Mouse (Mus musculus): ENCODE measurements around the gene Cpeb4. TPM values are rescaled to one million over a fixed set of nuclear protein-coding genes. Genes with fewer than 3 reads are reported as not detected.

The Cpeb4 gene
- polyA plus RNA-seq, 1 experiment: 4.2 TPM

- H3ac ChIP-seq (ENCODE audit: control insufficient read depth, insufficient read length): no peak overlapping the region
Observed at GRCm38 (mm10) chr11:31936910-31937525, 65.0 kb downstream of the Cpeb4 start.

DNA sequence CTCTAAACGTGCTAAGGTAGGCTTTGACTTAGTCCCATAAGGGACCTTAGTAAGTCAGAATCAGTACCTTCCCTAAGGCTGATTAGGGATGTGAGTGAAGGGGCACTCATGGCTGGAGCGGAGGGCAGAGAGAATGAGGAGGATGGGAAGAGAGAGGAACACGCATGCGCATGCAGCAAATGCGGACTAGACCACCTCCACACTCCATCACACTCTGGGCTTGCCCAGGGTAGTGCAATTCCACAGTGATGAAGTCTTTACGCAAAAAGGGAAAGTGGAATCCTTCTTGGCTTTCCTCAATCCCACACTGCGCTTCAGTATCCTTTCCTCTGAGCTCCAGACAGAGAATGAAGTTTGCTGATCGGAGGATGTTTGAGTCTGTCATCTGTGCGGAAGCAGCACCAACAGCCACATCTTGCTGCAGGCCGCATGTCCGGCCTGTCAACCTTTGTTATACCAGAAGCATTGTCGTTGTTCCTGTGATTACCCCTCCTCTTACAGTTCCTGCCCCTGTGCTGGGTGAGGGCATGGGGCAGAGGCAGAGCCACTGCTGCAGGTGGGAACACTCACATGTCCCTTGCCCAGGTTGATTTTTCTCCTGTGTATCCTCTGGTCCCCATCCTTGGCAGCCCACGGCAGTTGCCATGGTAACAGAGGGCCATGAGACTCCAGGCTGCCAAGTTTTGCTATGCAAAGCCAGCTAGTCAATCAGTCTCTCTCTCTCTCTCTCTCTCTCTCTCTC is 69.1 kb downstream of the Cpeb4 start:
- Histone ChIP-seq H3K4me2 (ENCODE audit: low read depth) (no peak overlapping the region), H3K27me3 (ENCODE audit: control insufficient read depth, insufficient read depth, insufficient read length) (peaks cover 6% of the 10 kb centered on the region), H3K36me3 (ENCODE audit: control insufficient read depth, insufficient read depth) (no peaks in the 10 kb centered on the region), H3K79me2 (ENCODE audit: control insufficient read depth, insufficient read depth) (no peaks in the 10 kb centered on the region), H3K4me3 (no peak overlapping the region), H3ac (ENCODE audit: control insufficient read depth, insufficient read length) (no peak overlapping the region)
- no peak for TF ChIP-seq SRF (IDR thresholded peaks at IDR 0.05; ENCODE audit: control insufficient read depth, insufficient read length, low read depth)
- TF ChIP-seq POLR2AphosphoS2 (IDR thresholded peaks at IDR 0.05; ENCODE audit: insufficient read length, low read depth): no peak
- no peak for TF ChIP-seq MYOG (IDR thresholded peaks at IDR 0.05; ENCODE audit: control insufficient read depth in 1 of 3, insufficient read depth in 1 of 3, insufficient read length in 2 of 3, low read depth in 2 of 3)
- TF ChIP-seq POLR2A (IDR thresholded peaks at IDR 0.05; ENCODE audit: insufficient read length, low read depth): no peak
- no peak for TF ChIP-seq MAX (IDR thresholded peaks at IDR 0.05; ENCODE audit: low read depth)
- TF ChIP-seq MYOD1 (IDR thresholded peaks at IDR 0.05; ENCODE audit: control insufficient read depth in 1 of 3, insufficient read length in 2 of 3, low read depth in 2 of 3): no peak
- no peak for TF ChIP-seq CEBPB (IDR thresholded peaks at IDR 0.05; ENCODE audit: insufficient read depth, poor library complexity, severe bottlenecking)
- no peak for TF ChIP-seq E2F4 (IDR thresholded peaks at IDR 0.05; ENCODE audit: insufficient read depth)
- TF ChIP-seq TCF3 (IDR thresholded peaks at IDR 0.05; ENCODE audit: insufficient read length, low read depth): no peak
- no peak for TF ChIP-seq USF1 (IDR thresholded peaks at IDR 0.05; ENCODE audit: low read depth)
- no peak for TF ChIP-seq REST (IDR thresholded peaks at IDR 0.05; ENCODE audit: insufficient read depth, insufficient read length)
- no peak for TF ChIP-seq TCF12 (IDR thresholded peaks at IDR 0.05; ENCODE audit: insufficient read depth, poor library complexity, severe bottlenecking)

More at GRCm38 (mm10) chr11:31936910-31937525, 65.0 kb downstream of the Cpeb4 start:
- Histone ChIP-seq H3K79me2 (ENCODE audit: control insufficient read depth, insufficient read depth) (no peaks in the 10 kb centered on the region), H3K27me3 (ENCODE audit: control insufficient read depth, insufficient read depth, insufficient read length) (no peaks in the 10 kb centered on the region), H3K36me3 (ENCODE audit: control insufficient read depth, insufficient read depth) (peaks cover 18% of the 10 kb centered on the region), H3K4me3 (no peak overlapping the region), H3K4me2 (ENCODE audit: low read depth) (no peak overlapping the region)
- TF ChIP-seq TCF3 (IDR thresholded peaks at IDR 0.05; ENCODE audit: insufficient read length, low read depth) (no peak), POLR2AphosphoS2 (IDR thresholded peaks at IDR 0.05; ENCODE audit: insufficient read length, low read depth) (no peak), REST (IDR thresholded peaks at IDR 0.05; ENCODE audit: insufficient read depth, insufficient read length) (no peak)

DNA sequence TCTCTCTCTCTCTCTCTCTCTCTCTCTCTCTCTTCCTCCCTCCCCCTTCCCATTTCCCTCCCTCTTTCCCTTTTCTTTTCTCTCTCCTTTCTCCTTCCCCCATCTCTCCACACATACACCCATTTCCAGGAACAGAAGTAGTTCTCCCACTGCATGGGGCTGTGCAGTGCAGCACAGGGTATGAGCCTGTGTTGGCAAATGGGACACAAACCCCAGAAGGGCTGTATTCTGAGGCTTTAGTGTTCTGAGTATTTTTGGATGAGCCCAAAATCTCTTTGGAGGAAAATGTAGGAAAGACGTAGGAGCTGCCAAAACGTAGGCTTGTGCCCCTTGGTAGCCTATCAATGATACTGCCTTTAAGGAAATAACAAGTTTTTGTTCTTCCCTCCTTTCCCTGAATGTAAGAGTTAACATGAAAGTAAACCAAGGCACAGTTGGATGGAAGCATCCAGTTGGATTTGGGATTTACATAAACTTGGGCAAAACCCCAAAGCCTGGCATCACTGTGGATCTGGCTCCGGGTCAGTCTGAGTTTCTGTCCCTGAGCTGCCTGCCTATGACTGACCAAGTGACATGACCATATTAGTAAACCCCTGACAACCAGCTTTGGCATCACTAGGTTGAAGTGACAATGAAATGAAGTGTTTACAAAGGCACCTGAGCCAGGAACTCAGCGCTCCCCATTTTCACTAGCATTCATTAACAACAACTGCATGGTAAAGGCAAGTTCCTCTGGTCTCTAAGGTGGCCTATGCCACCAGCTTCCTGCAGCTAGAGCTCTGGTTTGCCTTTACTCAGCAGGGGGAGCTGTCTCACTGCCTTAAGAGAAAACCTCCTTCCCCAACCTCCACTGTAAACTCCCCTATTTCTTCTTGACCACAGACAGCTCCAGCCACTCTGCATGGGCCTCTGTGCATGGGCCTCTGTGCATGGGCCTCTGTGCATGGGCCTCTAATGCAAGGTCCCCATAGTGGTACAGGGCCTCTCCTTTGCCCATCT is 69.9 kb downstream of the Cpeb4 start:
- no peak overlapping the region for H3K4me2 ChIP-seq (ENCODE audit: low read depth)
- TF ChIP-seq TCF12 (IDR thresholded peaks at IDR 0.05; ENCODE audit: insufficient read depth, poor library complexity, severe bottlenecking) (no peak), REST (IDR thresholded peaks at IDR 0.05; ENCODE audit: insufficient read depth, insufficient read length) (no peak), POLR2AphosphoS2 (IDR thresholded peaks at IDR 0.05; ENCODE audit: insufficient read length, low read depth) (no peak), POLR2A (IDR thresholded peaks at IDR 0.05; ENCODE audit: insufficient read length, low read depth) (no peak), MAX (IDR thresholded peaks at IDR 0.05; ENCODE audit: low read depth) (no peak), USF1 (IDR thresholded peaks at IDR 0.05; ENCODE audit: low read depth) (no peak), MYOD1 (IDR thresholded peaks at IDR 0.05; ENCODE audit: control insufficient read depth in 1 of 3, insufficient read length in 2 of 3, low read depth in 2 of 3) (no peak), MYOG (IDR thresholded peaks at IDR 0.05; ENCODE audit: control insufficient read depth in 1 of 3, insufficient read depth in 1 of 3, insufficient read length in 2 of 3, low read depth in 2 of 3) (no peak), E2F4 (IDR thresholded peaks at IDR 0.05; ENCODE audit: insufficient read depth) (no peak), TCF3 (IDR thresholded peaks at IDR 0.05; ENCODE audit: insufficient read length, low read depth) (no peak), CEBPB (IDR thresholded peaks at IDR 0.05; ENCODE audit: insufficient read depth, poor library complexity, severe bottlenecking) (no peak), SRF (IDR thresholded peaks at IDR 0.05; ENCODE audit: control insufficient read depth, insufficient read length, low read depth) (no peak)
- H3ac ChIP-seq (ENCODE audit: control insufficient read depth, insufficient read length): no peak overlapping the region
- H3K27me3 ChIP-seq (ENCODE audit: control insufficient read depth, insufficient read depth, insufficient read length): peaks cover 6% of the 10 kb centered on the region
- no peaks in the 10 kb centered on the region for H3K36me3 ChIP-seq (ENCODE audit: control insufficient read depth, insufficient read depth)
- no peak overlapping the region for H3K4me3 ChIP-seq
- H3K79me2 ChIP-seq (ENCODE audit: control insufficient read depth, insufficient read depth): no peaks in the 10 kb centered on the region

DNA sequence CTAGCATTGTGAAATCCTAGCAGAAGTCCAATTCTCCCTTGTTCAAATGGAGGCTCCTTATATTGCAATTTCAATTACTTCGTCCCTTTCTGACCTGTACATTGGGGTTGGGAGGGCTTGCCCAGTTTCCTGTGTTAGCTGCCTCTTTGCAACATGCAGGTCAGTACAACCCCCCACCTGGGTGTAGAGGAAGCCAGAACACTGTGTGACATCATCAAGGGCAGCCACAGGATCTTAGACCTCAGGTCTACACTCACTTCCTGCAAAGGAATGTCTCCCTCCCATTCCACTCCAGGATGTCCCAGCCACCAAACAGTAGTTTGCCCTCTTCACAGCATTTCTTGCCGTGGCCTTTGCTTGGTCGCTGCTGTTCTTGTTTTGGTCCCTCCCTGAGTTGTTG is 73.5 kb downstream of the Cpeb4 start:
- Histone ChIP-seq H3ac (ENCODE audit: control insufficient read depth, insufficient read length) (no peak overlapping the region), H3K4me3 (no peak overlapping the region), H3K4me2 (ENCODE audit: low read depth) (no peak overlapping the region), H3K79me2 (ENCODE audit: control insufficient read depth, insufficient read depth) (no peaks in the 10 kb centered on the region), H3K27me3 (ENCODE audit: control insufficient read depth, insufficient read depth, insufficient read length) (peaks cover 6% of the 10 kb centered on the region), H3K36me3 (ENCODE audit: control insufficient read depth, insufficient read depth) (no peaks in the 10 kb centered on the region)
- TF ChIP-seq POLR2AphosphoS2 (IDR thresholded peaks at IDR 0.05; ENCODE audit: insufficient read length, low read depth) (no peak), CEBPB (IDR thresholded peaks at IDR 0.05; ENCODE audit: insufficient read depth, poor library complexity, severe bottlenecking) (no peak)

All from myocyte (in vitro differentiated cells).